Mouse (Mus musculus): ENCODE data around the gene Nucb1. TPM values are rescaled to one million over a fixed set of nuclear protein-coding genes. Genes with fewer than 3 reads are reported as not detected.

Gene Nucb1
- polyA plus RNA-seq, 1 experiment from 2014 or later: 506 TPM

DNA sequence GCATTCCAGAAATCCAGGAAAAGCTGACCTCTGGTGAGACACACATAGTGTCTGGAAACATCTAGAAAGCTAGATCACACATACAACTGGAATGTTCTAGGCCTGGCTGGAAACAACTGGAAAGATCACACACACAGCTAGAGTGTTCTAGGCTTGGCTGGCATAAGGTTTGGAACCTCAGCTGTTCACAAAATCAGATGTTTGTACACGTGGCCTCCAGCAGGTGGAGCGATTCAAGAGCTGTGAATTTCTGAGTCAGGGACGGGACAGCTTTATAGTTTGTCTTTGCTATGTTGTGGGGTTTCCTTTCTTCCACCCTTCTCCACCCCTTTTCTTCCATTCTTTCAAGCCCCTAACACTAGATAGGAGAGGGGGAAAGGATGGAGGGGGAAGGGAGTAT lies 33.2 kb downstream of the Nucb1 start:
- ChIA-PET CTCF (interaction anchor here (0.7 to 9.4 kb wide), 21 partner anchors 9 to 206 kb away, joined by 3 to 116 read pairs (median 4); partner anchors contain the start of genes Bax, Ntn5, Nucb1 and Plekha4), POLR2A (interaction anchor here (0.5 kb wide), 1 partner anchor 89 kb away, joined by 3 read pairs; no protein-coding TSS in a partner anchor)
- H3K27me3 ChIP-seq: no peaks in the 10 kb centered on the region
- DNase-seq (ENCODE audit: low read depth, low spot score) (no peak), ATAC-seq (no peak)
- in situ Hi-C loops (cut with MboI; ENCODE audit: low pct_unique_long_range_greater_than_20kb): loop anchor here (5.0 kb wide), 2 partner anchors 85 to 205 kb away; partner anchors contain the start of gene Ntn5
- TF ChIP-seq CTCF (IDR thresholded peaks at IDR 0.05): peak; percentile 85

DNA sequence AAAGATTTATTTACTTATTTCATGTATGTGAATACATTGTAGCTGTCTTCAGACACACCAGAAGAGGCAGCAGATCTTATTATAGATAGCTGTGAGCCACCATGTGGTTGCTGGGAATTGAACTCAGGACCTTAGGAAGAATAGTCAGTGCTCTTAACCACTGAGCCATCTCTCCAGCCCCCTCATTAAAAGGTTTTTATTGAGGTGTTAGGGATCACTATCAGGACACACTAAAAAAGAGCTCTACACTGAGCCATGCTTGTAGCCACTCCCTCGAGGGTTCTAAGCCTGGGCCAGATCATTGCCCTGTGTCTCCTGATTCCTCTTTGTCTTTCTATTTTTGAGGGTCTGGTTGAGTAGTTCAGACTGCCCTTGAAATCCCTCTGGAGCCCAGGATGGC lies 33.8 kb downstream of the Nucb1 start:
- ChIA-PET POLR2A (interaction anchor here (0.5 to 0.6 kb wide), 2 partner anchors 9 to 90 kb away, joined by 3 read pairs; partner anchors contain the start of gene Bax), CTCF (interaction anchor here (0.7 to 9.4 kb wide), 21 partner anchors 9 to 207 kb away, joined by 3 to 116 read pairs (median 4); partner anchors contain the start of genes Bax, Ntn5, Nucb1 and Plekha4)
- no peaks in the 10 kb centered on the region for H3K27me3 ChIP-seq
- in situ Hi-C loops (cut with MboI; ENCODE audit: low pct_unique_long_range_greater_than_20kb): loop anchor here (5.0 kb wide), 2 partner anchors 86 to 206 kb away; partner anchors contain the start of gene Ntn5
- no peak for TF ChIP-seq CTCF (IDR thresholded peaks at IDR 0.05)
- ATAC-seq: no peak
- DNase-seq (ENCODE audit: low read depth, low spot score): no peak

DNA sequence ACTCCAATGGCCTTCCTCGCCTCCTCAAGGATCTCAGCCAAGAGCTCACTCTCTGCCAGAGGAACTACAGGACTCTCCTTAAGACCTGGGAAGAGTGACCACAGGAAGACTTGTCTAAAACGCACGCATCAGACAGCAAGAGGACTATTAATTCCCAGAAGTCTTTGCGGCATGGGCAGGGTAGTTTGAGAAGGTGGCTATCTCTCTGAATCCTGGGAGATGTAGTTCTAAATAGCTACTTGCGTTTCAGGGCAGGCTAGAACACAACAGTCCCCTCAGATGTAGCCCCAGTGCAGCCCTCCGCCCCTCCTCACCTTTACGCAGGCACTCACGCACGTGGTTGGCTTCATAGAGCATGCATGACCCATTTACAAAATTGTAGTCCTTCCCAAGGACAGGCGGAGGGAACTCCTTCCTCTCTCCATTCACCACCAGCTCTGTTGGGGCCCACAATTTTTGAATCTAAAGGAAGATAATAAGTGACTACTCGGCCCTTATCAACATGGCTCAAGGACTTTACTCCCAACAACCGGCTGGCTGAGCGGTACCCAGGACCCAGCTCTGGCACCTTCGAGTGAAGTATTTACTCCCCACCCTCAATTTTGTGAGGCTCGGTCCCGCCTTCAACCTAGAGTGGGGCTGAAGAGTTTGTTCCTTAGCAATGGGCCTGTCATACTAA lies 34.8 kb downstream of the Nucb1 start:
- no peak for TF ChIP-seq CTCF (IDR thresholded peaks at IDR 0.05)
- ATAC-seq: no peak
- in situ Hi-C loops (cut with MboI; ENCODE audit: low pct_unique_long_range_greater_than_20kb): loop anchor here (5.0 kb wide), 2 partner anchors 87 to 207 kb away; partner anchors contain the start of gene Ntn5
- no peaks in the 10 kb centered on the region for H3K27me3 ChIP-seq
- ChIA-PET CTCF (interaction anchor here (1.3 to 9.4 kb wide), 5 partner anchors 10 to 208 kb away, joined by 4 to 116 read pairs (median 14); partner anchors contain the start of genes Bax and Ntn5), POLR2A (interaction anchor here (0.8 to 1.2 kb wide), 3 partner anchors 47 to 89 kb away, joined by 3 to 4 read pairs (median 3); no protein-coding TSS in a partner anchor)
- DNase-seq (ENCODE audit: low read depth, low spot score): no peak

DNA sequence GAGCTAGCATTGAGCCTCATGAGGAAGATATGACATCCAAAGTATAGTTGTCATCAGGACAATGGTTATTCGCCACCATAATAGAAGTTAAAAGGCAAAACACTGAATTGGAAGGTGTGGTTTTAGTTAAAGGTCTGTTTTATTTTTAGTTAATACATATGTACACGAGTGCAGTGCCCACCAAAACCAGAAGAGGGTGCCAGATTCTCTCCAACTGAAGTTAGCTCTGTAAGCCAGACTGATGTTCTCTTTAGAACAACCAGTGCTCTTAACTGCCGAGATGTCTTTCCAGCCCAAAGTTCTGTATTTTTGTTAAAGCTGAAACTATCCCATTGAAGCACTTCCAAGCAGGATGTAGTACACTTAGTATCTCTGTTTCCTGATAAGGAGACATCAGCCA lies 39.3 kb downstream of the Nucb1 start:
- CTCF ChIA-PET: interaction anchor here (0.7 to 9.4 kb wide), 15 partner anchors 10 to 136 kb away, joined by 3 to 116 read pairs (median 3); partner anchors contain the start of gene Nucb1
- ATAC-seq: no peak

DNA sequence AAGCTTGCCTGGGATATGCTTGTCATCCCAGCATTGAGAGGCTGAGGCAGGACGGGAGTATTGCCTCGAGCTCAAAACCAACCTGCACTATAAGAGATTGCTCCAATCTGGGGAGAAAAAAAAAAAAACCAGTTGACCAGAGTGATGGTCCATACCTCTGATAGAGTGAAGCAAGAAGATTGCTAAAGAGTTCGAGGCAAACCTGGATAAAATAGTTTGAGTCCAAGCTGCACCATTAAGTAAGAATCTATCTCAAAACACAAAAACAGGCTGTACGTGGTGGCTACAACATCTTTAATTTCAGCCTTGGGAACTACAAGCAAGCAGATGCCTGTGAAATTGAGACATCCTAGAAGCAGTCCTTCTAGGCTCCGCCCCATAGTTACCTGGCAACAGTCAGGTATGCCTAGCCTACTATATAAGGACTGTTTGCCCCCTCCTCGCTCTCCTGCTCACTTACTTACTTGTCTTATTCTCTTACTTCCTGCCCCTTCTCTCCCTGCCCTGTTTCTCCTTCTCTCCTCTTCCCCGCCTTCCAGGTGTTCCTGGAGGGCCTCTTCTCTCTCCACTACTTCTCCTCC lies 43.0 kb downstream of the Nucb1 start:
- DNase-seq (ENCODE audit: low read depth, low spot score) (no peak), ATAC-seq (no peak)
- in situ Hi-C loops (cut with MboI; ENCODE audit: low pct_unique_long_range_greater_than_20kb): no loop called here

More for the DNA sequence above, 39.3 kb downstream of the Nucb1 start:
- peak; percentile 81 for TF ChIP-seq CTCF (IDR thresholded peaks at IDR 0.05)
- no peaks in the 10 kb centered on the region for H3K27me3 ChIP-seq
- POLR2A ChIA-PET: interaction anchor here (1.1 to 1.7 kb wide), 2 partner anchors 56 to 91 kb away, joined by 3 to 4 read pairs; partner anchors contain the start of genes Plekha4 and Ppp1r15a
- no peak for DNase-seq (ENCODE audit: low read depth, low spot score)
- in situ Hi-C loops (cut with MboI; ENCODE audit: low pct_unique_long_range_greater_than_20kb): no loop called here

DNA sequence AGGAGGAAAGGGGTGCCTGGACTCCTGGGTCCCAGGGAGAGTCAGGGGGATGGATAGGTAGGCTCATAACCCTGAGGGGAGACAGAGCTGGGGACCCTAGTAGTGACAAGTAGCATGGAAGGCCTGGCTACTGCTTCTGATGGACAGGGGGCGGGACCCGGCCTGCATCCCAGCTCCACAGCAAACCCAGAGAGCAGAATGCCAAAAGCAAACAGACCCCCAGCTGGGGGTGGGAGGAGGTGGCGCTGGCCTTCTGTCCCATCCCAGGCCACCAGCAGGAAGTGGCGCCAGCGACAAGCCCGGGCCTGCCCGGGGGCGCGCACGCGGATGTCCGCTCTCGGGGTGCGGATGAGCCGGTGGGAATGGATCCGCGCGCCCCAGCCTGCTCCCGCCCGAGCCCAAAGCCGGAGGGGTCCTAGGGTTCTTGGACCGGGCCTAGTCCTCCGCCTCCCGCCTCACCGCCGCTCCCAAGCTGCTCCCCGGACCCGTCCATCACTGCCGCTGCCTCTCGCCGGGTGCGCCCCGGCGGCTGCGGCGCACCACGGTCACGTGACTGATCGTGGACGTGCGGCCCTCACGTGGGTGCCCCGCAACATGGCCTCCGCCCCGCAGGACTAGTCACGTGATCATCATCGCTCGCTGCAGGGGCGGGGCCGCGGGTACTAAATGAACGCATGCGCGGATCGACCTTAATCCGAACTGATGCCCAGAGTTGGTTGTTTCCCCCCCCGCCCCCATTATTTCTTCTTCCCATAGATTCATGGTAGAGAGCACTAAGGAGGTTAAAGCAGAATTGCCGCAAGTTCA lies 43.7 kb downstream of the Nucb1 start, which contains the start of gene Bax:
TSS of gene Bax (minus strand) at position 616 of the 807 bp plus-strand sequence.
- no peak for TF ChIP-seq CTCF (IDR thresholded peaks at IDR 0.05)
- in situ Hi-C loops (cut with MboI; ENCODE audit: low pct_unique_long_range_greater_than_20kb): no loop called here
- ATAC-seq (peak; percentile 48), DNase-seq (ENCODE audit: low read depth, low spot score) (no peak)
- H3K27me3 ChIP-seq: no peaks in the 10 kb centered on the region
- ChIA-PET POLR2A (interaction anchor here (0.7 to 1.7 kb wide), 7 partner anchors 9 to 105 kb away, joined by 3 to 7 read pairs (median 4); partner anchors contain the start of genes Plekha4 and Ppp1r15a), CTCF (interaction anchor here (1.2 to 3.5 kb wide), 4 partner anchors 10 to 216 kb away, joined by 3 to 14 read pairs (median 5); no protein-coding TSS in a partner anchor)

More for the DNA sequence above, 43.0 kb downstream of the Nucb1 start:
- no peaks in the 10 kb centered on the region for H3K27me3 ChIP-seq
- TF ChIP-seq CTCF (IDR thresholded peaks at IDR 0.05): no peak
- POLR2A ChIA-PET: interaction anchor here (0.7 to 1.7 kb wide), 4 partner anchors 9 to 77 kb away, joined by 3 to 7 read pairs (median 4); no protein-coding TSS in a partner anchor
- CTCF ChIA-PET: interaction anchor here (1.6 to 3.5 kb wide), 2 partner anchors 9 to 215 kb away, joined by 4 to 14 read pairs; no protein-coding TSS in a partner anchor

DNA sequence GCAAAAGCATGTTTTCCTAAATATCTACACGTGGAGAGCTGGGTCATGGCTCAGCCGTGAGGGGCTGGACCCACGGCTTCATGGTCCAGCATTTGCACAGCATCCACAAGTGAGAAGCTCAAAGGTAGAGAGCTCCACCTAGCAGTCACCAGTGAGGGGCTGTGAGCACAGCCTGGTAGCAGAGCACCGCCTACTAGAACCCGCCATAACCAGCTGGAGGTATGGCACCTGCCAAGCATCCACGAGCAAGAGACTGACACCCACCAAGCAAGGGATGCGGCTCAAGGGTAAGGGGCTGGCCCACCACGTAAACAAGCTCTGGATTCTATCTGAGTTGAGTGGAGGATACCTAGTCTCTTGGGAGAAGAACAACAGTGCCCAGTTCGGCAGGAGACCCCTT lies 44.7 kb downstream of the Nucb1 start:
- in situ Hi-C loops (cut with MboI; ENCODE audit: low pct_unique_long_range_greater_than_20kb): no loop called here
- no peak for TF ChIP-seq CTCF (IDR thresholded peaks at IDR 0.05)
- ChIA-PET CTCF (interaction anchor here (1.2 to 3.5 kb wide), 4 partner anchors 9 to 217 kb away, joined by 3 to 14 read pairs (median 5); no protein-coding TSS in a partner anchor), POLR2A (interaction anchor here (0.8 to 1.1 kb wide), 4 partner anchors 9 to 106 kb away, joined by 3 to 4 read pairs (median 4); partner anchors contain the start of genes Plekha4 and Ppp1r15a)
- H3K27me3 ChIP-seq: no peaks in the 10 kb centered on the region
- DNase-seq (ENCODE audit: low read depth, low spot score) (no peak), ATAC-seq (no peak)

DNA sequence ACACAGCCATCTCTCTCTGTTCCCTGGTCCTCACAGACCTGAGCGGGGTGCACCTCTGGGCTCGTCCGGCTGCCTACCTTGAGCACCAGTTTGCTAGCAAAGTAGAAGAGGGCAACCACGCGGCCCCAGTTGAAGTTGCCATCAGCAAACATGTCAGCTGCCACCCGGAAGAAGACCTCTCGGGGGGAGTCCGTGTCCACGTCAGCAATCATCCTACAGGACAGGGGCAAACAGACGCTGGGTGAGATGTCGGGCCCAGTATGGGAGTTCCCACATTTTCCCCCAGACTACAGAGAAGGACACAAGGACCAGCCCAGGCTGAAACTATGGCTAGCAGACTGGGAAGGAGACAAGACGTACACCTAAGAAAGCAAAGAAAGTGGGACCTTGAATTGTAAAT lies 45.1 kb downstream of the Nucb1 start:
- POLR2A ChIA-PET: interaction anchor here (0.8 to 1.0 kb wide), 2 partner anchors 9 to 61 kb away, joined by 3 to 4 read pairs; partner anchors contain the start of genes Plekha4 and Ppp1r15a
- in situ Hi-C loops (cut with MboI; ENCODE audit: low pct_unique_long_range_greater_than_20kb): no loop called here
- no peak for DNase-seq (ENCODE audit: low read depth, low spot score)
- H3K27me3 ChIP-seq: no peaks in the 10 kb centered on the region
- TF ChIP-seq CTCF (IDR thresholded peaks at IDR 0.05): no peak
- CTCF ChIA-PET: interaction anchor here (1.8 to 3.5 kb wide), 2 partner anchors 9 to 11 kb away, joined by 6 to 14 read pairs; no protein-coding TSS in a partner anchor
- no peak for ATAC-seq
